ENCODE assay signal across 36 mouse cellular contexts in genomic region chr10:115551069-115551468, GRCm38 (mm10). TPM values are rescaled to one million over a fixed set of nuclear protein-coding genes. Genes with fewer than 3 reads are reported as not detected.
"Had no signal": no experiment of that assay in that cellular context is flagged by ENCODE, and none has a peak within 500 bp of the region (broad histone marks: within the 10 kb centered on the region; RNA-seq: fewer than 3 reads in every experiment).

No protein-coding gene starts in this region.

- H3K9me3 ChIP-seq: embryonic facial prominence, embryonic 10.5 days; embryonic facial prominence, embryonic 12.5 days; embryonic facial prominence, embryonic 13.5 days; embryonic facial prominence, embryonic 15.5 days; forebrain, embryonic 10.5 days; forebrain, embryonic 12.5 days; forebrain, embryonic 13.5 days; forebrain, embryonic 15.5 days had no signal

- H3K9ac ChIP-seq: embryonic facial prominence, embryonic 12.5 days; embryonic facial prominence, embryonic 13.5 days; embryonic facial prominence, embryonic 15.5 days; forebrain, embryonic 12.5 days; forebrain, embryonic 13.5 days; forebrain, embryonic 15.5 days; forebrain, postnatal 0 days had no signal

- ATAC-seq: forebrain, embryonic 13.5 days; forebrain, embryonic 14.5 days; forebrain, embryonic 15.5 days; forebrain, embryonic 16.5 days; forebrain, postnatal 0 days had no signal

- H3K4me3 ChIP-seq: embryonic facial prominence, embryonic 10.5 days; embryonic facial prominence, embryonic 12.5 days; embryonic facial prominence, embryonic 13.5 days; embryonic facial prominence, embryonic 15.5 days; erythroblast, embryonic 14.5 days; forebrain, embryonic 10.5 days; forebrain, embryonic 12.5 days; forebrain, embryonic 13.5 days; forebrain, embryonic 15.5 days; gastrocnemius, adult 2 months; heart, adult 2 months had no signal

- DNase-seq: cerebellum, adult 8-10 months; cerebellum, adult 9-10 months; cerebellum, adult 9-11 months; cerebellum, postnatal 10 days; cerebellum, postnatal 14 days; cerebellum, postnatal 25 days; cerebellum, postnatal 36 days; embryo, embryonic 11 days; forebrain, postnatal 0 days; gastrocnemius, adult 2 months; gastrocnemius, postnatal 10 days; gastrocnemius, postnatal 14 days; gastrocnemius, postnatal 25 days; gastrocnemius, postnatal 36 days; heart, adult 11 months; heart, adult 18-20 months; heart, adult 2 months had no signal

- H3K36me3 ChIP-seq: embryonic facial prominence, embryonic 10.5 days; embryonic facial prominence, embryonic 12.5 days; embryonic facial prominence, embryonic 13.5 days; embryonic facial prominence, embryonic 15.5 days; forebrain, embryonic 10.5 days; forebrain, embryonic 12.5 days; forebrain, embryonic 15.5 days had no signal

- H3K27ac ChIP-seq: embryonic facial prominence, embryonic 10.5 days; embryonic facial prominence, embryonic 12.5 days; embryonic facial prominence, embryonic 13.5 days; embryonic facial prominence, embryonic 15.5 days; forebrain, embryonic 10.5 days; forebrain, embryonic 12.5 days; forebrain, embryonic 13.5 days; forebrain, embryonic 15.5 days; gastrocnemius, adult 2 months; heart, adult 2 months had no signal

- H3K4me2 ChIP-seq: embryonic facial prominence, embryonic 12.5 days; embryonic facial prominence, embryonic 13.5 days; embryonic facial prominence, embryonic 15.5 days; forebrain, embryonic 12.5 days; forebrain, embryonic 13.5 days; forebrain, embryonic 15.5 days had no signal

- H3K4me1 ChIP-seq: embryonic facial prominence, embryonic 15.5 days; forebrain, embryonic 12.5 days; forebrain, embryonic 13.5 days; forebrain, embryonic 15.5 days had no signal

- H3K27me3 ChIP-seq: embryonic facial prominence, embryonic 12.5 days; embryonic facial prominence, embryonic 13.5 days; embryonic facial prominence, embryonic 15.5 days had no signal

RNA-seq across cellular contexts. Expression of gene A930009A15Rik, which starts 18.7 kb away (rescaled TPM):
- total RNA-seq: common myeloid progenitor, adult 5-6 weeks; forebrain, postnatal 0 days; gastrocnemius, adult 2 months; gastrocnemius, adult 8-10 months; gastrocnemius, postnatal 10 days; gastrocnemius, postnatal 14 days; gastrocnemius, postnatal 25 days; gastrocnemius, postnatal 36 days; gastrocnemius, postnatal 4 days; granulocyte monocyte progenitor cell, adult 5-6 weeks; heart, adult 18-20 months; heart, adult 2 months; heart, adult 8-10 months had no signal
- polyA plus RNA-seq: embryonic facial prominence, embryonic 10.5 days; embryonic facial prominence, embryonic 13.5 days; embryonic facial prominence, embryonic 14.5 days; embryonic facial prominence, embryonic 15.5 days; erythroblast, embryonic 14.5 days; forebrain, embryonic 10.5 days; forebrain, embryonic 11.5 days; forebrain, embryonic 12.5 days; forebrain, embryonic 14.5 days; forebrain, embryonic 15.5 days; gonadal fat pad, adult 2 months; heart, adult 2 months had no signal

RNA-seq across cellular contexts. Expression of gene Lgr5, which starts 36.5 kb away (rescaled TPM):
- total RNA-seq: gastrocnemius, adult 2 months; granulocyte monocyte progenitor cell, adult 5-6 weeks; heart, adult 8-10 months had no signal
- polyA plus RNA-seq: erythroblast, embryonic 14.5 days had no signal
